Mouse (Mus musculus): Measurements from ENCODE around the gene Nkiras2.
"Not testable (repeated sequence)": the region's sequence is repeated elsewhere in the genome, so short reads cannot be mapped to it uniquely, and the experiment has no call there.

Gene Nkiras2

GRCm38 (mm10) chr11:100618761-100619484 lies at the start of gene Nkiras2:
Nkiras2 (plus strand) TSS chr11:100619244.
- peak; percentile 93 for DNase-seq (ENCODE audit: low read depth, low spot score)

GRCm38 (mm10) chr11:100569789-100570188 lies 49.3 kb upstream of the Nkiras2 start:
- no peak for DNase-seq (ENCODE audit: low read depth, low spot score)

- peak; percentile 85 for DNase-seq (ENCODE audit: low read depth, low spot score)
These were observed 48.4 kb upstream of the Nkiras2 start for GRCm38 (mm10) chr11:100570430-100571201.

GRCm38 (mm10) chr11:100571202-100571567 lies 47.9 kb upstream of the Nkiras2 start:
- DNase-seq (ENCODE audit: low read depth, low spot score) = no peak

GRCm38 (mm10) chr11:100574188-100574587 lies 44.9 kb upstream of the Nkiras2 start:
- DNase-seq (ENCODE audit: low read depth, low spot score) = no peak

GRCm38 (mm10) chr11:100574708-100575483 lies 44.1 kb upstream of the Nkiras2 start, which contains the start of gene Cnp:
Cnp (plus strand) TSS chr11:100574904.
- peak; percentile 61 for DNase-seq (ENCODE audit: low read depth, low spot score)

GRCm38 (mm10) chr11:100575484-100575855 lies 43.6 kb upstream of the Nkiras2 start:
- no peak for DNase-seq (ENCODE audit: low read depth, low spot score)

- no peak for DNase-seq (ENCODE audit: low read depth, low spot score)
These were observed 42.8 kb upstream of the Nkiras2 start for GRCm38 (mm10) chr11:100576256-100576655.

GRCm38 (mm10) chr11:100577852-100578599 lies 41.0 kb upstream of the Nkiras2 start:
- no peak for DNase-seq (ENCODE audit: low read depth, low spot score)

- no peak for DNase-seq (ENCODE audit: low read depth, low spot score)
These were observed 39.8 kb upstream of the Nkiras2 start for GRCm38 (mm10) chr11:100579116-100579799.

- no peak for DNase-seq (ENCODE audit: low read depth, low spot score)
These were observed 38.8 kb upstream of the Nkiras2 start for GRCm38 (mm10) chr11:100580275-100580674.

- no peak for DNase-seq (ENCODE audit: low read depth, low spot score)
These were observed 37.3 kb upstream of the Nkiras2 start for GRCm38 (mm10) chr11:100581756-100582155.

- DNase-seq (ENCODE audit: low read depth, low spot score) = not testable (repeated sequence)
These were observed 36.6 kb upstream of the Nkiras2 start for GRCm38 (mm10) chr11:100582413-100582812.

GRCm38 (mm10) chr11:100582836-100583235 lies 36.2 kb upstream of the Nkiras2 start:
- no peak for DNase-seq (ENCODE audit: low read depth, low spot score)

GRCm38 (mm10) chr11:100584561-100584961 lies 34.5 kb upstream of the Nkiras2 start:
- DNase-seq (ENCODE audit: low read depth, low spot score) = peak; percentile 53

GRCm38 (mm10) chr11:100585148-100585547 lies 33.9 kb upstream of the Nkiras2 start:
- DNase-seq (ENCODE audit: low read depth, low spot score) = no peak

GRCm38 (mm10) chr11:100588462-100588861 lies 30.6 kb upstream of the Nkiras2 start:
- no peak for DNase-seq (ENCODE audit: low read depth, low spot score)

GRCm38 (mm10) chr11:100592346-100593046 lies 26.5 kb upstream of the Nkiras2 start:
- no peak for DNase-seq (ENCODE audit: low read depth, low spot score)

- no peak for DNase-seq (ENCODE audit: low read depth, low spot score)
These were observed 24.4 kb upstream of the Nkiras2 start for GRCm38 (mm10) chr11:100594608-100595007.

GRCm38 (mm10) chr11:100595533-100595932 lies 23.5 kb upstream of the Nkiras2 start:
- DNase-seq (ENCODE audit: low read depth, low spot score) = no peak

All from R1 (cell line).